Mouse (Mus musculus) midbrain, postnatal 0 days (tissue): ENCODE results near the gene Dennd1a. TPM values are rescaled to one million over a fixed set of nuclear protein-coding genes. Genes with fewer than 3 reads are reported as not detected.

Experiments used
- ATAC-seq: fragments of 200-750 bp; cut with Nextera tagmentation; 2 replicates; pipeline ENCODE4 v1.8.0; 2017; ENCODE audit warnings: moderate number of reproducible peaks, mild to moderate bottlenecking, moderate TSS enrichment, moderate library complexity; ENCODE audit not compliant: low FRiP score
- DNase-seq: peaks from one replicate; pipeline ENCODE4 v3.0.0-alpha.2; 2015; ENCODE audit warnings: low spot score
- H3K27ac ChIP-seq: fragments of 300-500 bp; sonication (generic); 2 replicates; pipeline ENCODE4 v1.5.1; 2014; ENCODE audit warnings: low read depth, mild to moderate bottlenecking, low read length, mixed read lengths
- H3K27me3 ChIP-seq: fragments of 300-500 bp; sonication (generic); 2 replicates; pipeline ENCODE4 v1.6.1; 2014; ENCODE audit warnings: low read length, control low read depth, mixed read lengths; ENCODE audit not compliant: insufficient read depth
- H3K36me3 ChIP-seq: fragments of 300-500 bp; sonication (generic); 2 replicates; pipeline ENCODE4 v1.6.1; 2014; ENCODE audit warnings: low read length, control low read depth, mixed read lengths; ENCODE audit not compliant: insufficient read depth
- H3K4me1 ChIP-seq: fragments of 300-500 bp; sonication (generic); 2 replicates; pipeline ENCODE4 v1.6.1; 2014; ENCODE audit warnings: mild to moderate bottlenecking, control low read depth, antibody characterized with exemption, low read length, mixed read lengths; ENCODE audit not compliant: insufficient read depth
- H3K4me2 ChIP-seq: fragments of 300-500 bp; sonication (generic); 2 replicates; pipeline ENCODE4 v1.6.1; 2014; ENCODE audit warnings: low read depth, mild to moderate bottlenecking, low read length, mixed read lengths; ENCODE audit not compliant: poor library complexity, severe bottlenecking
- H3K4me3 ChIP-seq: fragments of 300-500 bp; sonication (generic); 2 replicates; pipeline ENCODE4 v1.5.1; 2014; ENCODE audit warnings: low read depth, mild to moderate bottlenecking, low read length, moderate library complexity
- H3K9ac ChIP-seq: fragments of 300-500 bp; sonication (generic); replicated peaks from 2 replicates; pipeline ENCODE4 v1.6.1; 2014; ENCODE audit warnings: mild to moderate bottlenecking, low read length, moderate library complexity, mixed read lengths; ENCODE audit not compliant: poor library complexity, severe bottlenecking
- H3K9me3 ChIP-seq: fragments of 300-500 bp; sonication (generic); 2 replicates; pipeline ENCODE4 v1.6.1; 2016; ENCODE audit warnings: low read length, control low read depth
- CTCF ChIP-seq: IDR thresholded peaks from 2 replicates; pipeline ENCODE4 v1.5.1; 2016; ENCODE audit warnings: antibody characterized with exemption, mild to moderate bottlenecking
- WGBS: fragments of 180-500 bp; shearing (Covaris S2); extraction: QIAGEN DNeasy Blood & Tissue Kit; methylation state at CpG from one replicate; pipeline ENCODE4 v1.1.7; 2014; 5-methylcytosine and 5-hydroxymethylcytosine counted together
- polyA plus RNA-seq: library from polyadenylated mRNA; unstranded; fragments of >200 nt; fragmentation: Nextera tagmentation; extraction: Ambion mirVana; gene quantifications from 2 replicates; pipeline ENCODE4 v1.2.1, GENCODE M21; 2015
- total RNA-seq: library from RNA; depleted of rRNA; stranded (reverse); fragments of >200 nt; gene quantifications from 2 replicates; pipeline ENCODE4 v1.2.3, GENCODE M21; 2014

Dennd1a gene
- total and polyA plus RNA-seq, 2 experiments from 2014 or later, result 15.9 to 51.1 TPM

- Histone ChIP-seq H3K27ac (no peak overlapping the region), H3K4me1 (no peaks in the 10 kb centered on the region), H3K27me3 (no peaks in the 10 kb centered on the region), H3K36me3 (no peaks in the 10 kb centered on the region), H3K9ac (no peak overlapping the region), H3K4me3 (no peak overlapping the region), H3K4me2 (no peak overlapping the region), H3K9me3 (no peaks in the 10 kb centered on the region)
- no peak for ATAC-seq
- DNase-seq, result no peak
- TF ChIP-seq CTCF, result no peak
- 94% methylated on average over 1 of the region's 1 CpGs for WGBS
These were observed 155.7 kb downstream of the Dennd1a start for GRCm38 (mm10) chr2:38131538-38131937.

- H3K27ac ChIP-seq, result no peak overlapping the region
- WGBS, result 70% methylated on average over 6 of the region's 6 CpGs
- ATAC-seq, result no peak
- no peak overlapping the region for H3K4me3 ChIP-seq
- H3K4me1 ChIP-seq, result no peaks in the 10 kb centered on the region
- no peaks in the 10 kb centered on the region for H3K36me3 ChIP-seq
- H3K27me3 ChIP-seq, result no peaks in the 10 kb centered on the region
- H3K9me3 ChIP-seq, result no peaks in the 10 kb centered on the region
- no peak overlapping the region for H3K9ac ChIP-seq
- no peak for TF ChIP-seq CTCF
- no peak for DNase-seq
- H3K4me2 ChIP-seq, result no peak overlapping the region
These were observed 157.0 kb downstream of the Dennd1a start for GRCm38 (mm10) chr2:38129961-38130802.

- DNase-seq (no peak), ATAC-seq (no peak)
- Histone ChIP-seq H3K4me1 (no peaks in the 10 kb centered on the region), H3K4me2 (no peak overlapping the region), H3K27ac (no peak overlapping the region), H3K9me3 (no peaks in the 10 kb centered on the region), H3K4me3 (no peak overlapping the region), H3K27me3 (no peaks in the 10 kb centered on the region), H3K36me3 (no peaks in the 10 kb centered on the region), H3K9ac (no peak overlapping the region)
- no peak for TF ChIP-seq CTCF
- WGBS, result 75% methylated on average over 3 of the region's 3 CpGs
These were observed 160.8 kb downstream of the Dennd1a start for GRCm38 (mm10) chr2:38126383-38126732.

- Histone ChIP-seq H3K9ac (no peak overlapping the region), H3K27ac (no peak overlapping the region), H3K36me3 (no peaks in the 10 kb centered on the region), H3K27me3 (no peaks in the 10 kb centered on the region), H3K4me2 (no peak overlapping the region), H3K9me3 (no peaks in the 10 kb centered on the region), H3K4me3 (no peak overlapping the region), H3K4me1 (no peaks in the 10 kb centered on the region)
- no peak for ATAC-seq
- WGBS, result 57% methylated on average over 5 of the region's 5 CpGs
- TF ChIP-seq CTCF, result no peak
- DNase-seq, result no peak
These were observed 161.4 kb downstream of the Dennd1a start for GRCm38 (mm10) chr2:38125671-38126382.

- no peak for TF ChIP-seq CTCF
- no peak overlapping the region for H3K4me2 ChIP-seq
- no peaks in the 10 kb centered on the region for H3K36me3 ChIP-seq
- H3K4me3 ChIP-seq, result no peak overlapping the region
- DNase-seq, result no peak
- 97% methylated on average over 1 of the region's 1 CpGs for WGBS
- no peak overlapping the region for H3K27ac ChIP-seq
- no peaks in the 10 kb centered on the region for H3K9me3 ChIP-seq
- ATAC-seq, result no peak
- no peak overlapping the region for H3K9ac ChIP-seq
- no peaks in the 10 kb centered on the region for H3K4me1 ChIP-seq
- no peaks in the 10 kb centered on the region for H3K27me3 ChIP-seq
These were observed 162.5 kb downstream of the Dennd1a start for GRCm38 (mm10) chr2:38124727-38125126.

- H3K27me3 ChIP-seq, result no peaks in the 10 kb centered on the region
- DNase-seq (no peak), ATAC-seq (no peak)
- H3K36me3 ChIP-seq, result no peaks in the 10 kb centered on the region
- H3K9me3 ChIP-seq, result no peaks in the 10 kb centered on the region
- TF ChIP-seq CTCF, result no peak
- no peak overlapping the region for H3K27ac ChIP-seq
- H3K4me1 ChIP-seq, result no peaks in the 10 kb centered on the region
- no peak overlapping the region for H3K4me2 ChIP-seq
- WGBS, result 70% methylated on average over 2 of the region's 2 CpGs
- no peak overlapping the region for H3K4me3 ChIP-seq
- no peak overlapping the region for H3K9ac ChIP-seq
These were observed 172.2 kb downstream of the Dennd1a start for GRCm38 (mm10) chr2:38115000-38115399.
